Mouse (Mus musculus): ENCODE results near the gene Ppp1r12b.

DNA sequence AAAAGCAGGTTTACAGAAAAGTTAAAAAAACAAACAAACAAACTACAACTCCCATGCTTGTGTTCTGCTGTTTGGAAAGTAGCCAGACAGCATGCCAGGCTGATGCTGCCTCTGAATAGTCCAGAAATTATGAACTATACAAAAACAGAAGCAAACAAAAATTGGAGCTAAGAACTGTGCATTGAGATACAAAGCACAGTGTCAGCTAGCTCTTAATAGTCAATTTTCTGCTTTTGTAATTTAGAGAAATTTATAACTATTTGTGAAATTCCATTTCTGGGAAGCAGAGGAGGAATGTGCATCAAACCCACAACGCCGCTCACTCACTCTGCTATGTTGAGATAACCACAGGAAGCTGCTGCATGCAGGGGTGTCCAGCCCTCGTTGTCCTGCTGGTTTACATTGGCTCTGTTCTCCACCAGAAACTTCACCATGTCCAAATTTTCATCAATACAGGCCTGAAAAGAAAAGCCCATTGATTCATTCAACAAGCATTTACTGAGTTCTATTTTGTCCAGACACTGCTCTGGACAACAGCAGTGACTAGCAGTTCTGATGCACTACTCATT is 53.6 kb downstream of the Ppp1r12b start:
- TF ChIP-seq POLR2A (IDR thresholded peaks at IDR 0.05; ENCODE audit: control insufficient read depth, extremely low read depth, insufficient read depth, low read length, poor library complexity) (no peak), CTCF (IDR thresholded peaks at IDR 0.05; ENCODE audit: borderline replicate concordance, control insufficient read depth, extremely low read depth, insufficient read depth, low read length, poor library complexity) (no peak)
